Mouse (Mus musculus) midbrain, embryonic 14.5 days (tissue): Measurements from ENCODE around the gene Grb10. TPM values are rescaled to one million over a fixed set of nuclear protein-coding genes. Genes with fewer than 3 reads are reported as not detected.

Experiments used
- ATAC-seq: fragments of 200-750 bp; cut with Nextera tagmentation; 2 replicates; pipeline ENCODE4 v1.8.0; 2017; ENCODE audit warnings: moderate number of reproducible peaks, moderate library complexity; ENCODE audit not compliant: low FRiP score, low TSS enrichment
- DNase-seq: peaks from one replicate; pipeline ENCODE4 v3.0.0-alpha.2; 2015
- H3K27ac ChIP-seq: fragments of 300-500 bp; sonication (generic); replicated peaks from 2 replicates; pipeline ENCODE4 v1.5.1; 2014; ENCODE audit warnings: mild to moderate bottlenecking, low read depth, low read length, moderate library complexity
- H3K27me3 ChIP-seq: fragments of 300-500 bp; sonication (generic); 2 replicates; pipeline ENCODE4 v1.6.1; 2014; ENCODE audit warnings: low read length, control low read depth, mixed read lengths; ENCODE audit not compliant: control insufficient read depth, insufficient read depth
- H3K36me3 ChIP-seq: fragments of 300-500 bp; sonication (generic); 2 replicates; pipeline ENCODE4 v1.6.1; 2014; ENCODE audit warnings: low read length, control low read depth; ENCODE audit not compliant: control insufficient read depth, insufficient read depth
- H3K4me1 ChIP-seq: fragments of 300-500 bp; sonication (generic); 2 replicates; pipeline ENCODE4 v1.6.1; 2014; ENCODE audit warnings: mild to moderate bottlenecking, antibody characterized with exemption, low read length, control low read depth; ENCODE audit not compliant: control insufficient read depth, insufficient read depth
- H3K4me2 ChIP-seq: fragments of 300-500 bp; sonication (generic); 2 replicates; pipeline ENCODE4 v1.6.1; 2014; ENCODE audit warnings: mild to moderate bottlenecking, low read length, moderate library complexity
- H3K4me3 ChIP-seq: fragments of 300-500 bp; sonication (generic); replicated peaks from 2 replicates; pipeline ENCODE4 v1.5.1; 2014; ENCODE audit warnings: low read depth, low read length
- H3K9ac ChIP-seq: fragments of 300-500 bp; sonication (generic); replicated peaks from 2 replicates; pipeline ENCODE4 v1.6.1; 2014; ENCODE audit warnings: mild to moderate bottlenecking, low read length, moderate library complexity
- H3K9me3 ChIP-seq: fragments of 300-500 bp; sonication (generic); 2 replicates; pipeline ENCODE4 v1.6.1; 2016; ENCODE audit warnings: low read length, control low read depth, mixed read lengths; ENCODE audit not compliant: control insufficient read depth
- whole genome bisulfite sequencing: fragments of 180-500 bp; shearing (Covaris S2); extraction: QIAGEN DNeasy Blood & Tissue Kit; methylation state at CpG from one replicate; pipeline ENCODE4 v1.1.7; 2014; 5-methylcytosine and 5-hydroxymethylcytosine counted together
- polyA plus RNA-seq: library from polyadenylated mRNA; unstranded; fragments of >200 nt; fragmentation: Nextera tagmentation; extraction: Ambion mirVana; gene quantifications from 2 replicates; pipeline ENCODE4 v1.2.1, GENCODE M21; 2014

The Grb10 gene
- polyA plus RNA-seq, 1 experiment from 2014 or later: 45.1 TPM

- no peak overlapping the region for H3K9ac ChIP-seq
- peaks cover 21% of the 10 kb centered on the region for H3K4me1 ChIP-seq
- DNase-seq: no peak
- ATAC-seq: no peak
- H3K4me3 ChIP-seq: no peak overlapping the region
- no peaks in the 10 kb centered on the region for H3K36me3 ChIP-seq
- H3K4me2 ChIP-seq: no peak overlapping the region
- 22% methylated on average over 13 of the region's 13 CpGs for WGBS
- H3K9me3 ChIP-seq: no peaks in the 10 kb centered on the region
- H3K27ac ChIP-seq: no peak overlapping the region
- no peaks in the 10 kb centered on the region for H3K27me3 ChIP-seq
Observed at GRCm38 (mm10) chr11:11881026-11881782, 157.3 kb downstream of the Grb10 start.

Other genes with a start within 250 kb of the Grb10 start
- 7.1 and 16.3 TPM in 2 replicates for gene Fignl1, start 229.7 kb downstream of the Grb10 start, polyA plus RNA-seq
- 24.0 and 25.3 TPM in 2 replicates for gene Ddc, start 140.5 kb downstream of the Grb10 start, polyA plus RNA-seq